Mouse (Mus musculus) midbrain, embryonic 13.5 days (tissue): ENCODE measurements around the gene Foxb1. TPM values are rescaled to one million over a fixed set of nuclear protein-coding genes. Genes with fewer than 3 reads are reported as not detected.
A peak's percentile ranks its signal among the peaks of the same experiment; 100 is the strongest.

ENCODE experiments used
- ATAC-seq: fragments of 200-750 bp; cut with Nextera tagmentation; 2 replicates; pipeline ENCODE4 v1.8.0; 2017; ENCODE audit warnings: mild to moderate bottlenecking, moderate TSS enrichment, moderate library complexity
- H3K27ac ChIP-seq: fragments of 300-500 bp; sonication (generic); 2 replicates; pipeline ENCODE4 v1.5.1; 2015; ENCODE audit warnings: inconsistent platforms, mild to moderate bottlenecking, moderate library complexity
- H3K27me3 ChIP-seq: fragments of 300-500 bp; sonication (generic); 2 replicates; pipeline ENCODE4 v1.6.1; 2015; ENCODE audit warnings: mild to moderate bottlenecking, inconsistent platforms
- H3K36me3 ChIP-seq: fragments of 300-500 bp; sonication (generic); 2 replicates; pipeline ENCODE4 v1.6.1; 2015; ENCODE audit warnings: mild to moderate bottlenecking, inconsistent platforms
- H3K4me1 ChIP-seq: fragments of 300-500 bp; sonication (generic); replicated peaks from 2 replicates; pipeline ENCODE4 v1.6.1; 2015; ENCODE audit warnings: inconsistent platforms
- H3K4me2 ChIP-seq: fragments of 300-500 bp; sonication (generic); replicated peaks from 2 replicates; pipeline ENCODE4 v1.6.1; 2015; ENCODE audit warnings: moderate library complexity, mild to moderate bottlenecking, inconsistent platforms
- H3K4me3 ChIP-seq: fragments of 300-500 bp; sonication (generic); replicated peaks from 2 replicates; pipeline ENCODE4 v1.5.1; 2015; ENCODE audit warnings: mild to moderate bottlenecking, inconsistent platforms
- H3K9ac ChIP-seq: fragments of 300-500 bp; sonication (generic); replicated peaks from 2 replicates; pipeline ENCODE4 v1.6.1; 2015; ENCODE audit warnings: mild to moderate bottlenecking, inconsistent platforms
- H3K9me3 ChIP-seq: fragments of 300-500 bp; sonication (generic); 2 replicates; pipeline ENCODE4 v1.6.1; 2016; ENCODE audit warnings: mild to moderate bottlenecking, inconsistent platforms
- WGBS: fragments of 180-500 bp; shearing (Covaris S2); methylation state at CpG from one replicate; pipeline ENCODE4 v1.1.7; 2015; 5-methylcytosine and 5-hydroxymethylcytosine counted together
- polyA plus RNA-seq: library from polyadenylated mRNA; unstranded; fragments of >200 nt; fragmentation: Nextera tagmentation; extraction: Ambion mirVana; gene quantifications from 2 replicates; pipeline ENCODE4 v1.2.1, GENCODE M21; 2015

The Foxb1 gene
- polyA plus RNA-seq, 1 experiment from 2014 or later, result 14.2 TPM

- H3K4me3 ChIP-seq, result peak overlapping the region; percentile 52
- peak overlapping the region; percentile 61 for H3K27ac ChIP-seq
- H3K4me2 ChIP-seq, result peak overlapping the region; percentile 72
- peaks cover 90% of the 10 kb centered on the region for H3K27me3 ChIP-seq
- H3K4me1 ChIP-seq, result peaks cover 96% of the 10 kb centered on the region
- no peaks in the 10 kb centered on the region for H3K36me3 ChIP-seq
- H3K9ac ChIP-seq, result peak overlapping the region; percentile 41; the same call in 1 of the 2 replicates
- under 1% methylated on average over 42 of the region's 42 CpGs for WGBS
- H3K9me3 ChIP-seq, result no peaks in the 10 kb centered on the region
- no peak for ATAC-seq
These were observed 4.1 kb upstream of the Foxb1 start for GRCm38 (mm10) chr9:69764586-69765482.

GRCm38 (mm10) chr9:69763681-69764585 is 3.2 kb upstream of the Foxb1 start:
- H3K36me3 ChIP-seq, result no peaks in the 10 kb centered on the region
- peaks cover 90% of the 10 kb centered on the region for H3K27me3 ChIP-seq
- H3K4me3 ChIP-seq, result peak overlapping the region; percentile 52
- under 1% methylated on average over 25 of the region's 25 CpGs for WGBS
- peak overlapping the region; percentile 41; the same call in 1 of the 2 replicates for H3K9ac ChIP-seq
- peaks cover 96% of the 10 kb centered on the region for H3K4me1 ChIP-seq
- no peak for ATAC-seq
- no peaks in the 10 kb centered on the region for H3K9me3 ChIP-seq
- H3K27ac ChIP-seq, result peak overlapping the region; percentile 61
- peak overlapping the region; percentile 72 for H3K4me2 ChIP-seq

GRCm38 (mm10) chr9:69762703-69763102 is 2.0 kb upstream of the Foxb1 start:
- Histone ChIP-seq H3K9ac (no peak overlapping the region), H3K4me1 (peaks cover 96% of the 10 kb centered on the region), H3K9me3 (no peaks in the 10 kb centered on the region), H3K4me3 (peak overlapping the region; percentile 52), H3K4me2 (peak overlapping the region; percentile 72), H3K27me3 (peaks cover 90% of the 10 kb centered on the region), H3K27ac (peak overlapping the region; percentile 61; the same call in 1 of the 2 replicates), H3K36me3 (no peaks in the 10 kb centered on the region)
- 0% methylated on average over 14 of the region's 14 CpGs for WGBS
- peak; percentile 32; the same call in 1 of the 2 replicates for ATAC-seq

DNA sequence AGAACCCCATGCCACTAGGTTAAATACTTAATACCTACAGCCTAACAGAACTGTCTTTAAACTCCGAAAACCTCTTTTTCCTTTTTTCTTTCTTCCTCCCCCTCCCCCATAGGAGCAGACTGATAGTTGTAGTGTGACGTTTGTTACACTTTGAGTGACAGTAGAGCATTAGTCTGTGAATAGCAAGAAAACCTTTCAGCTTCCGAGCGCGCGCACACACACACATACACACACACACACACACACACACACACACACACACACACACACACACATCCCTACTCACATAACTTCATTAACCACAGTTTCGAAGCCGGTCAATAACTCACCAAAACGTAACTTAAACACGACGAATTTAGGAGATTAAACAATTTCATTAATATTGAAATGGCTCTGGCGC is 1.5 kb upstream of the Foxb1 start:
- H3K9ac ChIP-seq, result no peak overlapping the region
- peaks cover 89% of the 10 kb centered on the region for H3K27me3 ChIP-seq
- no peaks in the 10 kb centered on the region for H3K36me3 ChIP-seq
- H3K4me2 ChIP-seq, result peak overlapping the region; percentile 72
- H3K27ac ChIP-seq, result no peak overlapping the region
- ATAC-seq, result no peak
- H3K4me3 ChIP-seq, result peak overlapping the region; percentile 52
- H3K4me1 ChIP-seq, result peaks cover 92% of the 10 kb centered on the region
- under 1% methylated on average over 12 of the region's 12 CpGs for WGBS
- no peaks in the 10 kb centered on the region for H3K9me3 ChIP-seq

DNA sequence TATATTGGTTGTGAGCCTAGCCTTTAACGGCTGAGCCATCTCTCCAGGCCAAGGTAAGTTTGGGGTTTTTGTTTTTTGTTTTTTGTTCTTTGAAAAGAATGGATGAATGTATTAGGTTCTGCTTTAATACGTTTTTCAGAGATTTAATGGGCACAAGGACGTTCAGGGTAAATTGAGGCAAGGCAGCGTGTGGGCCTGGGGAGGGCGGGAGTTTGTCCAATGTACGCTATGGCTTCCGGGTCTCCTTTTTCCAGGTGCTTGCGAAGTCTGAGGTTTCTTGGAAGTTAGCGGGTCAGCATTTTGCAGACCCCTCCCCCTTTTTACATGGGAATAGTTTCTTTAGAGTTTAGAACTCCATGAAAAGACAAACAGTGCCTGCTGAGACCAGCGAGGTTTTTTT is 829 bp upstream of the Foxb1 start:
- H3K9me3 ChIP-seq, result no peaks in the 10 kb centered on the region
- H3K36me3 ChIP-seq, result no peaks in the 10 kb centered on the region
- no peak for ATAC-seq
- no peak overlapping the region for H3K27ac ChIP-seq
- peaks cover 89% of the 10 kb centered on the region for H3K27me3 ChIP-seq
- H3K9ac ChIP-seq, result peak overlapping the region; percentile 73; the same call in 1 of the 2 replicates
- WGBS, result 0% methylated on average over 10 of the region's 10 CpGs
- H3K4me1 ChIP-seq, result peaks cover 90% of the 10 kb centered on the region
- H3K4me3 ChIP-seq, result peak overlapping the region; percentile 52
- peak overlapping the region; percentile 72 for H3K4me2 ChIP-seq

DNA sequence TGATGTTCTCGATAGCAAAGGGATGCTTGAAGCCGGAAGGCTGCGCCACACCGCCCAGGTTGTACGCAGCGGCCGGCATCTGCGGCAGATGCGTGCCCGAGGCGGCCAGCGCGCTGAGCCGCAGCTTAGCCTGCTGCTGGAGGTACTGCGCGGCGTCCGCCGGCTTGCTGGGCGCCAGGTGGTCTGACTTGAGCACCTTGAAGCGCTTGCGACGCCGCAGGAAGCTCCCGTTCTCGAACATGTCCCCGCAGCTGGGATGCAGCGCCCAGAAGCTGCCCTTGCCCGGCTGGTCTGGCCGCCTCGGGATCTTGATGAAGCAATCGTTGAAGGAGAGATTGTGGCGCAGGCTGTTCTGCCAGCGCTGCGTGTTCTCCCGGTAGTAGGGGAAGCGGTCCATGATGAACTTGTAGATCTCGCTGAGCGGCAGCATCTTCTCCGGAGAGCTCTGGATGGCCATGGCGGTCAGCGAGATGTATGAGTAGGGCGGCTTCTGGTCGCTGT is 969 bp downstream of the Foxb1 start:
- WGBS, result 1% methylated on average over 44 of the region's 44 CpGs
- peak overlapping the region; percentile 76 for H3K27ac ChIP-seq
- peak overlapping the region; percentile 72 for H3K4me2 ChIP-seq

DNA sequence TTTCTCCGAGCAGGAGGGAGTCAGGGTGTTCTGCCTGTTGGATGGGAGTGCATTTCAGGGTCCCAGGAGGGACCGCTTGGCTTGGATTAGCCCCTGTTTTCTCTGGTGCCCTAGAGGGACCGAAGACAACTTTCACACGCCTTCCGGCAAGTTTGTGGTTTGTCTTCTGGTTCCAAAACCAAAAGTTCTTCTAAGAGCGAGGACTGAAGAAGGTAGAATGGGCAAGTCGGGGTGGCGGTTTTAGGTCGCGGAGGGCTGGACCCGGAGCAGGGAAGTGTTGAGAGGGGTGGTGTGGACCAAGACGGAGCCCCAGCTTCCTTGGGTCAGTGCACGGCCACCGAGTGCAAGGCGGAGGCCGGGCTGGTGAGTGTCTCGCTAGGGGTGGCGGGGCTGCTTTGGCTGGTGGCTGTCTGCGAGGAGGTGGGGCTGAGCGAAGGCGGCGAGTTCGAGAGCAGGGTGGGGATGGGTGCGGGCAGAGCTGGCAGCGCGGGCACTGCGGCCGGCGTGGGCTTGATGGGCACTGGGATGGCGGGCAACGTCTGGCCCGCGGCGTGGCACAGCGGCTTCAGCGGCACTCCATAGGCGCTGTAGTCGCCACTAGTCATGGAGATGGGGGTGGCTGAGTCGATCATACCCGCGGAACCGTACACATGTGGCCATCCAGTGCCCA is 1.7 kb downstream of the Foxb1 start:
- Histone ChIP-seq H3K4me1 (peaks cover 88% of the 10 kb centered on the region), H3K4me3 (peak overlapping the region; percentile 52)

More for the DNA sequence above, 969 bp downstream of the Foxb1 start:
- H3K36me3 ChIP-seq, result no peaks in the 10 kb centered on the region
- H3K9me3 ChIP-seq, result no peaks in the 10 kb centered on the region
- no peak for ATAC-seq
- H3K27me3 ChIP-seq, result peaks cover 89% of the 10 kb centered on the region
- peaks cover 88% of the 10 kb centered on the region for H3K4me1 ChIP-seq
- peak overlapping the region; percentile 73 for H3K9ac ChIP-seq
- peak overlapping the region; percentile 52 for H3K4me3 ChIP-seq

DNA sequence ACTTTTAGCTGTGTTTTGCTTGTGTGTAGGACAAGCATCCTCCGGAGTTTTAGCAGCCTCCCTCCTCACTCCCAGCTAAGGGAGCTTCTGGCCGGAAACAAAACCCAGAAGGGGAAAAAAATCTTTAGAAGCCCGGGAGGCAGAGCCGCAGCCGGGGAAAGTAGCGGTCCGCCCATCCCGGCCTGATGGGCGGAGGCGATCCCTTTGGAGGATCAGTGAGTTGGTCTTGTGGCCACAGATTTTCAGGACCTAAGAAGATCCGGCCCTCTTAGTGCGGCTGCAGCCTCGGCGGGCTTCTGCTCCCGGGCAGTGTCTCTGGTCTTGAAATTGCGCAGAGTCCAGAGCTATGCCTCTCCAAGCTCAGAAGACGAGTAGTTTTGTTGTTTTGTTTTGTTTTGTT is 2.2 kb downstream of the Foxb1 start:
- H3K27ac ChIP-seq, result peak overlapping the region; percentile 56
- H3K4me3 ChIP-seq, result peak overlapping the region; percentile 52
- H3K9ac ChIP-seq, result peak overlapping the region; percentile 73
- no peaks in the 10 kb centered on the region for H3K9me3 ChIP-seq
- peak overlapping the region; percentile 72 for H3K4me2 ChIP-seq
- H3K4me1 ChIP-seq, result peaks cover 87% of the 10 kb centered on the region
- H3K36me3 ChIP-seq, result no peaks in the 10 kb centered on the region
- peaks cover 82% of the 10 kb centered on the region for H3K27me3 ChIP-seq
- WGBS, result under 1% methylated on average over 17 of the region's 17 CpGs
- ATAC-seq, result no peak

More for the DNA sequence above, 1.7 kb downstream of the Foxb1 start:
- Histone ChIP-seq H3K27me3 (peaks cover 84% of the 10 kb centered on the region), H3K27ac (peak overlapping the region; percentile 76), H3K4me2 (peak overlapping the region; percentile 72), H3K9ac (peak overlapping the region; percentile 73), H3K9me3 (no peaks in the 10 kb centered on the region), H3K36me3 (no peaks in the 10 kb centered on the region)
- under 1% methylated on average over 42 of the region's 42 CpGs for WGBS
- no peak for ATAC-seq

- no peaks in the 10 kb centered on the region for H3K9me3 ChIP-seq
- 13% methylated on average over 4 of the region's 4 CpGs for WGBS
- H3K9ac ChIP-seq, result no peak overlapping the region
- H3K4me3 ChIP-seq, result peak overlapping the region; percentile 24
- H3K36me3 ChIP-seq, result no peaks in the 10 kb centered on the region
- H3K4me1 ChIP-seq, result peaks cover 78% of the 10 kb centered on the region
- peak overlapping the region; percentile 39 for H3K4me2 ChIP-seq
- H3K27ac ChIP-seq, result no peak overlapping the region
- peaks cover 76% of the 10 kb centered on the region for H3K27me3 ChIP-seq
- ATAC-seq, result no peak
These were observed 3.5 kb downstream of the Foxb1 start for GRCm38 (mm10) chr9:69757254-69757653.

GRCm38 (mm10) chr9:69756456-69756855 is 4.3 kb downstream of the Foxb1 start:
- H3K9ac ChIP-seq, result no peak overlapping the region
- H3K4me1 ChIP-seq, result peaks cover 70% of the 10 kb centered on the region
- H3K27ac ChIP-seq, result no peak overlapping the region
- peaks cover 72% of the 10 kb centered on the region for H3K27me3 ChIP-seq
- 5% methylated on average over 3 of the region's 3 CpGs for WGBS
- peak overlapping the region; percentile 39 for H3K4me2 ChIP-seq
- ATAC-seq, result no peak
- 0 out of 2 replicates have a peak overlapping the region, but pooled peaks have one; percentile 6 for H3K4me3 ChIP-seq
- no peaks in the 10 kb centered on the region for H3K36me3 ChIP-seq
- H3K9me3 ChIP-seq, result no peaks in the 10 kb centered on the region

GRCm38 (mm10) chr9:69756041-69756440 is 4.7 kb downstream of the Foxb1 start:
- WGBS, result 20% methylated on average over 7 of the region's 7 CpGs
- no peak for ATAC-seq
- H3K4me1 ChIP-seq, result peaks cover 66% of the 10 kb centered on the region

More at GRCm38 (mm10) chr9:69756041-69756440, 4.7 kb downstream of the Foxb1 start:
- H3K4me3 ChIP-seq, result 0 out of 2 replicates have a peak overlapping the region, but pooled peaks have one; percentile 9
- no peaks in the 10 kb centered on the region for H3K36me3 ChIP-seq
- no peak overlapping the region for H3K27ac ChIP-seq
- peaks cover 68% of the 10 kb centered on the region for H3K27me3 ChIP-seq
- no peak overlapping the region for H3K9ac ChIP-seq
- peak overlapping the region; percentile 39 for H3K4me2 ChIP-seq
- H3K9me3 ChIP-seq, result no peaks in the 10 kb centered on the region
